Mouse (Mus musculus) splenic B cell, adult 2 months (primary cell): ENCODE results near the gene Pcsk2.

Source experiments
- DNase-seq: peaks from one replicate; pipeline ENCODE4 v3.0.0-alpha.2; 2011; ENCODE audit warnings: low read depth, low spot score
- H3K27me3 ChIP-seq: 2 replicates; pipeline ENCODE4 v1.6.1; 2012; ENCODE audit warnings: mild to moderate bottlenecking, low read length, moderate library complexity, mixed read lengths; ENCODE audit not compliant: control insufficient read depth, poor library complexity, insufficient read depth, severe bottlenecking
- H3K36me3 ChIP-seq: 2 replicates; pipeline ENCODE4 v1.6.1; 2012; ENCODE audit warnings: mild to moderate bottlenecking, low read length, moderate library complexity, mixed read lengths; ENCODE audit not compliant: control insufficient read depth, poor library complexity, insufficient read depth, severe bottlenecking

The Pcsk2 gene

GRCm38 (mm10) chr2:143610355-143611331 lies 64.7 kb downstream of the Pcsk2 start:
- H3K36me3 ChIP-seq, result no peaks in the 10 kb centered on the region
- no peaks in the 10 kb centered on the region for H3K27me3 ChIP-seq
- no peak for DNase-seq

GRCm38 (mm10) chr2:143613466-143613865 lies 67.5 kb downstream of the Pcsk2 start:
- no peaks in the 10 kb centered on the region for H3K27me3 ChIP-seq
- no peaks in the 10 kb centered on the region for H3K36me3 ChIP-seq
- DNase-seq, result no peak

GRCm38 (mm10) chr2:143614775-143615174 lies 68.8 kb downstream of the Pcsk2 start:
- Histone ChIP-seq H3K27me3 (no peaks in the 10 kb centered on the region), H3K36me3 (no peaks in the 10 kb centered on the region)
- no peak for DNase-seq

GRCm38 (mm10) chr2:143620916-143621315 lies 75.0 kb downstream of the Pcsk2 start:
- no peak for DNase-seq
- H3K27me3 ChIP-seq, result no peaks in the 10 kb centered on the region
- H3K36me3 ChIP-seq, result no peaks in the 10 kb centered on the region

GRCm38 (mm10) chr2:143623916-143624315 lies 78.0 kb downstream of the Pcsk2 start:
- no peaks in the 10 kb centered on the region for H3K27me3 ChIP-seq
- no peaks in the 10 kb centered on the region for H3K36me3 ChIP-seq
- no peak for DNase-seq

GRCm38 (mm10) chr2:143643305-143643704 lies 97.3 kb downstream of the Pcsk2 start:
- no peaks in the 10 kb centered on the region for H3K36me3 ChIP-seq
- DNase-seq, result no peak

GRCm38 (mm10) chr2:143644374-143644773 lies 98.4 kb downstream of the Pcsk2 start:
- H3K27me3 ChIP-seq, result no peaks in the 10 kb centered on the region
- no peaks in the 10 kb centered on the region for H3K36me3 ChIP-seq
- DNase-seq, result no peak

More at GRCm38 (mm10) chr2:143643305-143643704, 97.3 kb downstream of the Pcsk2 start:
- H3K27me3 ChIP-seq, result no peaks in the 10 kb centered on the region

- no peaks in the 10 kb centered on the region for H3K27me3 ChIP-seq
- H3K36me3 ChIP-seq, result no peaks in the 10 kb centered on the region
- no peak for DNase-seq
These were observed 100.0 kb downstream of the Pcsk2 start for GRCm38 (mm10) chr2:143646001-143646400.

GRCm38 (mm10) chr2:143654621-143655020 lies 108.7 kb downstream of the Pcsk2 start:
- no peak for DNase-seq
- Histone ChIP-seq H3K27me3 (no peaks in the 10 kb centered on the region), H3K36me3 (no peaks in the 10 kb centered on the region)

- Histone ChIP-seq H3K27me3 (no peaks in the 10 kb centered on the region), H3K36me3 (no peaks in the 10 kb centered on the region)
- no peak for DNase-seq
These were observed 111.0 kb downstream of the Pcsk2 start for GRCm38 (mm10) chr2:143656968-143657367.

GRCm38 (mm10) chr2:143666785-143667184 lies 120.8 kb downstream of the Pcsk2 start:
- Histone ChIP-seq H3K36me3 (no peaks in the 10 kb centered on the region), H3K27me3 (no peaks in the 10 kb centered on the region)
- DNase-seq, result no peak

- DNase-seq, result no peak
- H3K36me3 ChIP-seq, result no peaks in the 10 kb centered on the region
- no peaks in the 10 kb centered on the region for H3K27me3 ChIP-seq
These were observed 131.9 kb downstream of the Pcsk2 start for GRCm38 (mm10) chr2:143677869-143678268.

GRCm38 (mm10) chr2:143679513-143679912 lies 133.6 kb downstream of the Pcsk2 start:
- no peak for DNase-seq
- no peaks in the 10 kb centered on the region for H3K27me3 ChIP-seq
- no peaks in the 10 kb centered on the region for H3K36me3 ChIP-seq

GRCm38 (mm10) chr2:143681873-143682555 lies 136.1 kb downstream of the Pcsk2 start:
- no peaks in the 10 kb centered on the region for H3K27me3 ChIP-seq
- H3K36me3 ChIP-seq, result no peaks in the 10 kb centered on the region
- DNase-seq, result no peak

- H3K36me3 ChIP-seq, result no peaks in the 10 kb centered on the region
- H3K27me3 ChIP-seq, result no peaks in the 10 kb centered on the region
- DNase-seq, result no peak
These were observed 137.6 kb downstream of the Pcsk2 start for GRCm38 (mm10) chr2:143683513-143683912.
